In the genomic region with DNA sequence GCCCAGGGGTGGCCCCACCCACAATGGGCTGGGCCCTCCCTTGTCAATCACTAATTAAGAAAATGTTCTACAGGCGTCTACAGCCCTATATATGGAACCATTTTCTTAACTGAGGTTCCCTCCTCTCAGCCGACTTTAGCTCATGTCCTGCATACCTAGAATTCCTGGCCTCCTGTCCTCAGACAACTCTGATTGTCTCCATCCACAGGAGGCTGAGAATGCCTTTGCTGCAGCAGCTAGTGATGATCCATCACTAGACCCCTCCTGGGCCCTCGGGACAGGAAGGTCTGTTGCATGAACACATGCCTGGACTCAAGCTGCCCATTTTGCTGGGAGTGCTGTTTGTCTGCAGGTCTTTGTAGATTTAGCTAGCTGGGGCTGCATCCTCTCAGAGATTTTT, we compare ENCODE assay signal across 21 mouse cellular contexts.
DNase-seq lines count a peak whose midpoint lies in the region; ATAC-seq lines count a peak whose summit lies in the region.
"Had no signal": no experiment of that assay in that cellular context is flagged by ENCODE, and none has a peak within 500 bp of the region (broad histone marks: within the 10 kb centered on the region; RNA-seq: fewer than 3 reads in every experiment).

No protein-coding gene starts in this region.

- no peak overlapping the region for H3K4me3 ChIP-seq in heart, embryonic 13.5 days
- H3K4me3 ChIP-seq: embryonic facial prominence, embryonic 15.5 days; erythroblast, embryonic 14.5 days; forebrain, embryonic 12.5 days; heart, adult 2 months; intestine, embryonic 15.5 days had no signal

- 23% methylated on average over 3 of the region's 3 CpGs for WGBS in heart, embryonic 13.5 days

- no peaks in the 10 kb centered on the region for H3K27me3 ChIP-seq in heart, embryonic 13.5 days (replicated peaks)
- H3K27me3 ChIP-seq: embryonic facial prominence, embryonic 15.5 days; forebrain, embryonic 12.5 days; intestine, embryonic 15.5 days had no signal

- H3K9ac ChIP-seq in heart, embryonic 13.5 days, result no peak overlapping the region
- H3K9ac ChIP-seq: embryonic facial prominence, embryonic 15.5 days; forebrain, embryonic 12.5 days; hindbrain, embryonic 14.5 days; intestine, embryonic 15.5 days had no signal

- H3K4me1 ChIP-seq in heart, embryonic 13.5 days, result peaks cover 59% of the 10 kb centered on the region
- H3K4me1 ChIP-seq: intestine, embryonic 15.5 days had no signal

- ATAC-seq in heart, embryonic 13.5 days (ENCODE audit: extremely low read depth, insufficient number of reproducible peaks, low FRiP score, low TSS enrichment), result no peak
- ATAC-seq: forebrain, embryonic 16.5 days; intestine, embryonic 15.5 days had no signal

- no peaks in the 10 kb centered on the region for H3K36me3 ChIP-seq in heart, embryonic 13.5 days
- H3K36me3 ChIP-seq: embryonic facial prominence, embryonic 15.5 days; forebrain, embryonic 12.5 days; intestine, embryonic 15.5 days had no signal

- peak; percentile 21 for DNase-seq in embryo, embryonic 10.5 days (ENCODE audit: low spot score)
- DNase-seq in embryo, embryonic 9.5 days (ENCODE audit: extremely low spot score), result no peak
- DNase-seq in heart, adult 11 months, result no peak
- peak; percentile 72 for DNase-seq in Muller cell, postnatal 12 days (ENCODE audit: inconsistent ontology term)
- DNase-seq in kidney, adult 11 months, result no peak
- DNase-seq in kidney, postnatal 25 days, result no peak
- DNase-seq: adrenal gland, postnatal 10 days; cerebellum, adult 11 months; cerebellum, adult 8-10 months; cerebellum, postnatal 14 days; gastrocnemius, postnatal 10 days; heart, adult 2 months; heart, postnatal 4 days; kidney, adult 2 months had no signal

- H3K9me3 ChIP-seq in heart, embryonic 13.5 days, result no peaks in the 10 kb centered on the region
- H3K9me3 ChIP-seq: embryonic facial prominence, embryonic 15.5 days; forebrain, embryonic 12.5 days; intestine, embryonic 15.5 days had no signal

- no peak overlapping the region for H3K4me2 ChIP-seq in heart, embryonic 13.5 days
- H3K4me2 ChIP-seq: embryonic facial prominence, embryonic 15.5 days; forebrain, embryonic 12.5 days; hindbrain, embryonic 14.5 days; intestine, embryonic 15.5 days had no signal

- H3K27ac ChIP-seq in heart, embryonic 13.5 days (replicated peaks), result 0 out of 2 replicates have a peak overlapping the region, but pooled peaks have one; percentile 12
- H3K27ac ChIP-seq: embryonic facial prominence, embryonic 15.5 days; forebrain, embryonic 12.5 days; heart, adult 2 months; hindbrain, embryonic 14.5 days; intestine, embryonic 15.5 days had no signal

Comparison
In these comparisons a context has a peak if more than half of its experiments do, and no peak if none do; other contexts are left out.
1. DNase-seq: peak in embryo, embryonic 10.5 days (single experiment) and Muller cell, postnatal 12 days (single experiment); none in embryo, embryonic 9.5 days (single experiment), heart, adult 11 months (single experiment), kidney, adult 11 months (single experiment) and kidney, postnatal 25 days (0 of 2).